Comparison of ENCODE assay signal across 15 mouse cellular contexts in genomic region chr1:96346465-96347002, GRCm38 (mm10).
A peak's percentile ranks its signal among the peaks of the same experiment; 100 is the strongest.
DNase-seq lines count a peak whose midpoint lies in the region; ATAC-seq and TF ChIP-seq lines count a peak whose summit lies in the region.
"Had no signal": no experiment of that assay in that cellular context is flagged by ENCODE, and none has a peak within 500 bp of the region (broad histone marks: within the 10 kb centered on the region; RNA-seq: fewer than 3 reads in every experiment).

No protein-coding gene starts in this region.

- H3K27ac ChIP-seq in hindbrain, embryonic 12.5 days: no peak overlapping the region
- no peak overlapping the region for H3K27ac ChIP-seq in midbrain, embryonic 14.5 days (replicated peaks; ENCODE audit: low read depth, low read length)
- no peak overlapping the region for H3K27ac ChIP-seq in left cerebral cortex, adult 2 months
- H3K27ac ChIP-seq in liver, embryonic 11.5 days (ENCODE audit: low read depth, low read length): no peak overlapping the region
- H3K27ac ChIP-seq: heart, adult 2 months; limb, embryonic 15.5 days; macrophage had no signal

- H3K9me3 ChIP-seq in hindbrain, embryonic 12.5 days (replicated peaks): no peaks in the 10 kb centered on the region
- no peaks in the 10 kb centered on the region for H3K9me3 ChIP-seq in midbrain, embryonic 14.5 days (ENCODE audit: control insufficient read depth, low read length)
- no peaks in the 10 kb centered on the region for H3K9me3 ChIP-seq in liver, embryonic 11.5 days (ENCODE audit: control insufficient read depth, low read length)
- H3K9me3 ChIP-seq: limb, embryonic 15.5 days had no signal

- no peak overlapping the region for H3K9ac ChIP-seq in hindbrain, embryonic 12.5 days
- no peak overlapping the region for H3K9ac ChIP-seq in midbrain, embryonic 14.5 days (replicated peaks; ENCODE audit: low read length)
- H3K9ac ChIP-seq in liver, embryonic 11.5 days (ENCODE audit: low read depth, low read length): no peak overlapping the region
- H3K9ac ChIP-seq: limb, embryonic 15.5 days; liver, postnatal 0 days had no signal

- DNase-seq in A20 (ENCODE audit: low read depth, low spot score): peak; percentile 3
- DNase-seq in brain, embryonic 14.5 days (ENCODE audit: low read depth): peak; percentile 89
- peak; percentile 51 for DNase-seq in midbrain, embryonic 14.5 days
- DNase-seq in cerebellum, postnatal 14 days: no peak
- no peak for DNase-seq in left cerebral cortex, adult 2 months (ENCODE audit: extremely low spot score in 1 of 2, low spot score in 2 of 2)
- DNase-seq in liver, embryonic 11.5 days (ENCODE audit: low spot score): no peak
- DNase-seq: adrenal gland, postnatal 36 days; cerebellum, adult 9-11 months; heart, adult 2 months; liver, postnatal 0 days; right cerebral cortex, postnatal 25 days had no signal

- H3K4me1 ChIP-seq in hindbrain, embryonic 12.5 days: no peaks in the 10 kb centered on the region
- no peaks in the 10 kb centered on the region for H3K4me1 ChIP-seq in midbrain, embryonic 14.5 days (ENCODE audit: control insufficient read depth, insufficient read depth, low read length)
- H3K4me1 ChIP-seq in liver, embryonic 11.5 days (replicated peaks; ENCODE audit: control insufficient read depth, insufficient read depth, low read length): no peaks in the 10 kb centered on the region
- H3K4me1 ChIP-seq: limb, embryonic 15.5 days had no signal

- TF ChIP-seq CTCF in brain, embryonic 14.5 days (IDR thresholded peaks at IDR 0.05; ENCODE audit: borderline replicate concordance, extremely low read depth, insufficient read depth, insufficient read length): no peak
- no peak for TF ChIP-seq CTCF in left cerebral cortex, adult 2 months (IDR thresholded peaks at IDR 0.05)

- no peak overlapping the region for H3K4me3 ChIP-seq in hindbrain, embryonic 12.5 days
- no peak overlapping the region for H3K4me3 ChIP-seq in midbrain, embryonic 14.5 days (replicated peaks; ENCODE audit: low read depth, low read length)
- H3K4me3 ChIP-seq in left cerebral cortex, adult 2 months: no peak overlapping the region
- no peak overlapping the region for H3K4me3 ChIP-seq in liver, embryonic 11.5 days (ENCODE audit: low read depth, low read length)
- H3K4me3 ChIP-seq: heart, adult 2 months; limb, embryonic 15.5 days had no signal

- 53% methylated on average over 5 of the region's 5 CpGs for WGBS in hindbrain, embryonic 12.5 days
- WGBS in midbrain, embryonic 14.5 days: 46% methylated on average over 5 of the region's 5 CpGs
- WGBS in liver, embryonic 11.5 days: 85% methylated on average over 5 of the region's 5 CpGs

- H3K27me3 ChIP-seq in hindbrain, embryonic 12.5 days: no peaks in the 10 kb centered on the region
- H3K27me3 ChIP-seq in midbrain, embryonic 14.5 days (ENCODE audit: control insufficient read depth, insufficient read depth, low read length): no peaks in the 10 kb centered on the region
- no peaks in the 10 kb centered on the region for H3K27me3 ChIP-seq in liver, embryonic 11.5 days (replicated peaks; ENCODE audit: control insufficient read depth, insufficient read depth, low read length)
- H3K27me3 ChIP-seq: limb, embryonic 15.5 days had no signal

- TF ChIP-seq POLR2A in brain, embryonic 14.5 days (IDR thresholded peaks at IDR 0.05; ENCODE audit: borderline replicate concordance, extremely low read depth, insufficient read depth, insufficient read length, poor library complexity, severe bottlenecking): no peak

- H3K36me3 ChIP-seq in hindbrain, embryonic 12.5 days: no peaks in the 10 kb centered on the region
- no peaks in the 10 kb centered on the region for H3K36me3 ChIP-seq in midbrain, embryonic 14.5 days (ENCODE audit: control insufficient read depth, insufficient read depth, low read length)
- no peaks in the 10 kb centered on the region for H3K36me3 ChIP-seq in liver, embryonic 11.5 days (ENCODE audit: control insufficient read depth, insufficient read depth, low read length)
- H3K36me3 ChIP-seq: limb, embryonic 15.5 days had no signal

- ATAC-seq in hindbrain, embryonic 12.5 days (ENCODE audit: low FRiP score): peak; percentile 85
- ATAC-seq in midbrain, embryonic 14.5 days (ENCODE audit: low FRiP score, low TSS enrichment): peak; percentile 79
- ATAC-seq in granulocyte monocyte progenitor cell, adult 5-6 weeks (replicated peaks; ENCODE audit: poor library complexity, severe bottlenecking): no peak
- no peak for ATAC-seq in liver, embryonic 11.5 days (replicated peaks; ENCODE audit: low FRiP score)
- ATAC-seq: liver, postnatal 0 days had no signal

- no peak overlapping the region for H3K4me2 ChIP-seq in hindbrain, embryonic 12.5 days (replicated peaks)
- H3K4me2 ChIP-seq in midbrain, embryonic 14.5 days (ENCODE audit: low read length): no peak overlapping the region
- H3K4me2 ChIP-seq in liver, embryonic 11.5 days: no peak overlapping the region
- H3K4me2 ChIP-seq: limb, embryonic 15.5 days had no signal

- intact Hi-C loops in left cerebral cortex, adult 2 months (cut with DNase I): no loop called here

Comparison
In these comparisons a context has a peak if more than half of its experiments do, and no peak if none do; other contexts are left out.
1. DNase-seq: peak in A20 (single experiment), brain, embryonic 14.5 days (single experiment) and midbrain, embryonic 14.5 days (single experiment); none in cerebellum, postnatal 14 days (0 of 2), left cerebral cortex, adult 2 months (0 of 2) and liver, embryonic 11.5 days (single experiment).
2. ATAC-seq: peak in hindbrain, embryonic 12.5 days (single experiment) and midbrain, embryonic 14.5 days (single experiment); none in granulocyte monocyte progenitor cell, adult 5-6 weeks (single experiment) and liver, embryonic 11.5 days (single experiment).